Mouse (Mus musculus): Measurements from ENCODE around the gene Olfr452. TPM values are rescaled to one million over a fixed set of nuclear protein-coding genes. Genes with fewer than 3 reads are reported as not detected.

Olfr452 gene
- total RNA-seq (2022) = not detected

GRCm38 (mm10) chr6:42784793-42785192 is at the start of gene Olfr452:
Gene Olfr452 (plus strand): TSS chr6:42785093.
- no peak for DNase-seq (ENCODE audit: low spot score)

- no peak for DNase-seq (ENCODE audit: low spot score)
Measured at GRCm38 (mm10) chr6:42739071-42739470, 45.8 kb upstream of the Olfr452 start, which contains the start of gene Olfr453. Gene Olfr453 (plus strand): TSS chr6:42739371.

- no peak for DNase-seq (ENCODE audit: low spot score)
Measured at GRCm38 (mm10) chr6:42742303-42742702, 42.6 kb upstream of the Olfr452 start.

- DNase-seq (ENCODE audit: low spot score) = no peak
Measured at GRCm38 (mm10) chr6:42747846-42748245, 37.0 kb upstream of the Olfr452 start.

GRCm38 (mm10) chr6:42756104-42756503 is 28.8 kb upstream of the Olfr452 start, which contains the start of gene Olfr38:
Gene Olfr38 (plus strand): TSS chr6:42756404.
- no peak for DNase-seq (ENCODE audit: low spot score)

GRCm38 (mm10) chr6:42777066-42777465 is 7.8 kb upstream of the Olfr452 start:
- DNase-seq (ENCODE audit: low spot score) = no peak

- no peak for DNase-seq (ENCODE audit: low spot score)
Measured at GRCm38 (mm10) chr6:42790247-42790948, 5.5 kb downstream of the Olfr452 start.

- DNase-seq (ENCODE audit: low spot score) = no peak
Measured at GRCm38 (mm10) chr6:42790949-42791556, 6.2 kb downstream of the Olfr452 start.

GRCm38 (mm10) chr6:42794982-42795381 is 10.1 kb downstream of the Olfr452 start:
- DNase-seq (ENCODE audit: low spot score) = no peak

- no peak for DNase-seq (ENCODE audit: low spot score)
Measured at GRCm38 (mm10) chr6:42811639-42812038, 26.7 kb downstream of the Olfr452 start, which contains the start of gene Olfr450. Gene Olfr450 (plus strand): TSS chr6:42811939.

- no peak for DNase-seq (ENCODE audit: low spot score)
Measured at GRCm38 (mm10) chr6:42834084-42834483, 49.2 kb downstream of the Olfr452 start, which contains the start of gene Olfr449. Gene Olfr449 (plus strand): TSS chr6:42834384.

Other genes with a start within 250 kb of the Olfr452 start
- not detected for gene Olfr455, start 237.5 kb upstream of the Olfr452 start, total RNA-seq (2022)
- not detected for gene Tcaf3, start 187.4 kb upstream of the Olfr452 start, total RNA-seq (2022)
- 1 to 10 TPM; 3.1 to 4.0 (median 3.4) TPM for gene Tcaf2, start 139.8 kb upstream of the Olfr452 start, total RNA-seq (2022)
- 10 to 100 TPM in 1 of 4 experiments, 1 to 10 TPM in 3; 8.0 to 10.5 (median 9.3) TPM for gene Tcaf1, start 75.0 kb upstream of the Olfr452 start, total RNA-seq (2022)
- not detected for gene Olfr453, start 45.7 kb upstream of the Olfr452 start, total RNA-seq (2022)
- not detected for gene Olfr38, start 28.7 kb upstream of the Olfr452 start, total RNA-seq (2022)
- not detected for gene Olfr450, start 26.8 kb downstream of the Olfr452 start, total RNA-seq (2022)
- not detected for gene Olfr449, start 49.3 kb downstream of the Olfr452 start, total RNA-seq (2022)
- not detected for gene Olfr448, start 105.3 kb downstream of the Olfr452 start, total RNA-seq (2022)
- not detected for gene Olfr447, start 123.8 kb downstream of the Olfr452 start, total RNA-seq (2022)
- not detected for gene Olfr446, start 136.3 kb downstream of the Olfr452 start, total RNA-seq (2022)
- not detected for gene Olfr444, start 164.0 kb downstream of the Olfr452 start, total RNA-seq (2022)